Mouse (Mus musculus): Measurements from ENCODE around the gene Csk.

Gene Csk

GRCm38 (mm10) chr9:57638651-57639459 is 14.6 kb downstream of the Csk start:
- DNase-seq (ENCODE audit: low read depth, low spot score): no peak

- no peak for DNase-seq (ENCODE audit: low read depth, low spot score)
These were observed 15.6 kb downstream of the Csk start for GRCm38 (mm10) chr9:57637741-57638322.

GRCm38 (mm10) chr9:57637272-57637671 is 16.2 kb downstream of the Csk start:
- no peak for DNase-seq (ENCODE audit: low read depth, low spot score)

- no peak for DNase-seq (ENCODE audit: low read depth, low spot score)
These were observed 19.9 kb downstream of the Csk start for GRCm38 (mm10) chr9:57633481-57634024.

GRCm38 (mm10) chr9:57629118-57629874 is 24.1 kb downstream of the Csk start:
- peak; percentile 78 for DNase-seq (ENCODE audit: low read depth, low spot score)

GRCm38 (mm10) chr9:57628717-57629116 is 24.7 kb downstream of the Csk start:
- DNase-seq (ENCODE audit: low read depth, low spot score): no peak

- no peak for DNase-seq (ENCODE audit: low read depth, low spot score)
These were observed 25.5 kb downstream of the Csk start for GRCm38 (mm10) chr9:57627892-57628291.

GRCm38 (mm10) chr9:57627191-57627590 is 26.2 kb downstream of the Csk start:
- DNase-seq (ENCODE audit: low read depth, low spot score): no peak

- DNase-seq (ENCODE audit: low read depth, low spot score): peak; percentile 80
These were observed 27.5 kb downstream of the Csk start for GRCm38 (mm10) chr9:57625674-57626500.

GRCm38 (mm10) chr9:57624295-57624694 is 29.1 kb downstream of the Csk start:
- DNase-seq (ENCODE audit: low read depth, low spot score): no peak

- no peak for DNase-seq (ENCODE audit: low read depth, low spot score)
These were observed 32.8 kb downstream of the Csk start, which contains the start of gene Lman1l for GRCm38 (mm10) chr9:57620674-57621073. Lman1l (minus strand) TSS chr9:57620774.

- no peak for DNase-seq (ENCODE audit: low read depth, low spot score)
These were observed 34.6 kb downstream of the Csk start for GRCm38 (mm10) chr9:57618854-57619253.

GRCm38 (mm10) chr9:57617556-57618169 is 35.8 kb downstream of the Csk start:
- no peak for DNase-seq (ENCODE audit: low read depth, low spot score)

GRCm38 (mm10) chr9:57614786-57615185 is 38.6 kb downstream of the Csk start:
- DNase-seq (ENCODE audit: low read depth, low spot score): no peak

- DNase-seq (ENCODE audit: low read depth, low spot score): no peak
These were observed 39.5 kb downstream of the Csk start for GRCm38 (mm10) chr9:57613975-57614374.

- DNase-seq (ENCODE audit: low read depth, low spot score): no peak
These were observed 40.8 kb downstream of the Csk start for GRCm38 (mm10) chr9:57612587-57612986.

- DNase-seq (ENCODE audit: low read depth, low spot score): peak; percentile 20
These were observed 43.0 kb downstream of the Csk start for GRCm38 (mm10) chr9:57610359-57610826.

- no peak for DNase-seq (ENCODE audit: low read depth, low spot score)
These were observed 43.6 kb downstream of the Csk start for GRCm38 (mm10) chr9:57609803-57610202.

GRCm38 (mm10) chr9:57606139-57606851 is 47.1 kb downstream of the Csk start, which contains the start of gene Cplx3:
Cplx3 (minus strand) TSS chr9:57606281.
- DNase-seq (ENCODE audit: low read depth, low spot score): peak; percentile 79

GRCm38 (mm10) chr9:57605503-57605902 is 47.9 kb downstream of the Csk start:
- no peak for DNase-seq (ENCODE audit: low read depth, low spot score)

Data from ZHBTc4 (cell line).